ENCODE assay signal across 17 mouse cellular contexts in genomic region chr2:135553031-135553430, GRCm38 (mm10).
A peak's percentile ranks its signal among the peaks of the same experiment; 100 is the strongest.
DNase-seq lines count a peak whose midpoint lies in the region; ATAC-seq and TF ChIP-seq lines count a peak whose summit lies in the region.
"Had no signal": no experiment of that assay in that cellular context is flagged by ENCODE, and none has a peak within 500 bp of the region (broad histone marks: within the 10 kb centered on the region; RNA-seq: fewer than 3 reads in every experiment).

No protein-coding gene starts in this region.

- intact Hi-C loops in heart, postnatal 36 days (cut with DNase I): no loop called here

- no peak for ATAC-seq in liver, embryonic 14.5 days (ENCODE audit: insufficient read depth)
- ATAC-seq in liver, embryonic 11.5 days (replicated peaks; ENCODE audit: low FRiP score): no peak
- ATAC-seq in megakaryocyte-erythroid progenitor cell, adult 5-6 weeks (replicated peaks; ENCODE audit: low FRiP score, low TSS enrichment, poor library complexity, severe bottlenecking): no peak
- ATAC-seq: CD4-positive, CD25-positive, alpha-beta regulatory T cell, adult 4 months; forebrain, embryonic 14.5 days; midbrain, embryonic 13.5 days had no signal

- peak; percentile 34 for DNase-seq in heart, postnatal 4 days
- DNase-seq in heart, postnatal 36 days: no peak
- no peak for DNase-seq in liver, embryonic 14.5 days (ENCODE audit: low read depth in 3 of 3, low spot score in 3 of 3)
- no peak for DNase-seq in liver, embryonic 11.5 days (ENCODE audit: low spot score)
- DNase-seq in ES-CJ7 (ENCODE audit: low read depth, low spot score): peak; percentile 55
- DNase-seq in brain, embryonic 14.5 days (ENCODE audit: low read depth): no peak
- no peak for DNase-seq in B cell, adult 2 months
- DNase-seq: cerebellum, adult 8-10 months; right cerebral cortex, adult 18-20 months; spleen, adult 18-20 months; thymus, postnatal 25 days had no signal

- H3K4me2 ChIP-seq in liver, embryonic 14.5 days (ENCODE audit: low read depth): no peak overlapping the region
- no peak overlapping the region for H3K4me2 ChIP-seq in liver, embryonic 11.5 days
- H3K4me2 ChIP-seq: limb, embryonic 12.5 days; midbrain, embryonic 13.5 days had no signal

- H3K36me3 ChIP-seq in liver, embryonic 14.5 days (replicated peaks; ENCODE audit: control insufficient read depth, insufficient read depth, low read depth): no peaks in the 10 kb centered on the region
- no peaks in the 10 kb centered on the region for H3K36me3 ChIP-seq in liver, embryonic 11.5 days (ENCODE audit: control insufficient read depth, insufficient read depth, low read length)
- H3K36me3 ChIP-seq: limb, embryonic 12.5 days; midbrain, embryonic 13.5 days had no signal

- H3K27me3 ChIP-seq in liver, embryonic 14.5 days (ENCODE audit: control insufficient read depth, insufficient read depth, low read length): no peaks in the 10 kb centered on the region
- no peaks in the 10 kb centered on the region for H3K27me3 ChIP-seq in liver, embryonic 11.5 days (replicated peaks; ENCODE audit: control insufficient read depth, insufficient read depth, low read length)
- H3K27me3 ChIP-seq: limb, embryonic 12.5 days; midbrain, embryonic 13.5 days had no signal

- no peak overlapping the region for H3K4me3 ChIP-seq in liver, embryonic 14.5 days (ENCODE audit: insufficient read depth in 1 of 2, low read depth in 2 of 2, low read length in 2 of 2)
- H3K4me3 ChIP-seq in liver, embryonic 11.5 days (ENCODE audit: low read depth, low read length): no peak overlapping the region
- H3K4me3 ChIP-seq: limb, embryonic 12.5 days; midbrain, embryonic 13.5 days had no signal

- H3K9me3 ChIP-seq in liver, embryonic 14.5 days (ENCODE audit: control insufficient read depth, low read length): no peaks in the 10 kb centered on the region
- H3K9me3 ChIP-seq in liver, embryonic 11.5 days (ENCODE audit: control insufficient read depth, low read length): no peaks in the 10 kb centered on the region
- H3K9me3 ChIP-seq: midbrain, embryonic 13.5 days had no signal

- TF ChIP-seq CTCF in liver, embryonic 14.5 days (IDR thresholded peaks at IDR 0.05; ENCODE audit: low read depth): peak; percentile 17; the same call in 1 of the 2 replicates
- peak; percentile 8; the same call in 1 of the 2 replicates for TF ChIP-seq CTCF in brain, embryonic 14.5 days (IDR thresholded peaks at IDR 0.05; ENCODE audit: borderline replicate concordance, extremely low read depth, insufficient read depth, insufficient read length)

- no peak overlapping the region for H3K9ac ChIP-seq in liver, embryonic 14.5 days (replicated peaks)
- no peak overlapping the region for H3K9ac ChIP-seq in liver, embryonic 11.5 days (ENCODE audit: low read depth, low read length)
- H3K9ac ChIP-seq: limb, embryonic 12.5 days; midbrain, embryonic 13.5 days had no signal

- TF ChIP-seq POLR2A in brain, embryonic 14.5 days (IDR thresholded peaks at IDR 0.05; ENCODE audit: borderline replicate concordance, extremely low read depth, insufficient read depth, insufficient read length, poor library complexity, severe bottlenecking): no peak

- H3K4me1 ChIP-seq in liver, embryonic 14.5 days (replicated peaks; ENCODE audit: control insufficient read depth in 2 of 2, insufficient read depth in 2 of 2, low read length in 1 of 2): no peaks in the 10 kb centered on the region
- H3K4me1 ChIP-seq in liver, embryonic 11.5 days (replicated peaks; ENCODE audit: control insufficient read depth, insufficient read depth, low read length): no peaks in the 10 kb centered on the region
- H3K4me1 ChIP-seq: limb, embryonic 12.5 days; midbrain, embryonic 13.5 days had no signal

- no peak overlapping the region for H3K27ac ChIP-seq in liver, embryonic 14.5 days
- no peak overlapping the region for H3K27ac ChIP-seq in liver, embryonic 11.5 days (ENCODE audit: low read depth, low read length)
- H3K27ac ChIP-seq: limb, embryonic 12.5 days; macrophage; midbrain, embryonic 13.5 days had no signal

- WGBS in liver, embryonic 14.5 days (ENCODE audit: insufficient replicate concordance): 26% methylated on average over 3 of the region's 3 CpGs
- WGBS in liver, embryonic 11.5 days: 41% methylated on average over 3 of the region's 3 CpGs

- TF ChIP-seq EP300 in liver, embryonic 14.5 days (IDR thresholded peaks at IDR 0.05; ENCODE audit: low read depth): no peak

Comparison
In these comparisons a context has a peak if more than half of its experiments do, and no peak if none do; other contexts are left out.
1. DNase-seq: peak in heart, postnatal 4 days (single experiment) and ES-CJ7 (single experiment); none in heart, postnatal 36 days (0 of 2), liver, embryonic 14.5 days (0 of 3), liver, embryonic 11.5 days (single experiment), brain, embryonic 14.5 days (single experiment) and B cell, adult 2 months (0 of 2).